Comparison of ENCODE assay signal across 10 mouse cellular contexts in the genomic region with DNA sequence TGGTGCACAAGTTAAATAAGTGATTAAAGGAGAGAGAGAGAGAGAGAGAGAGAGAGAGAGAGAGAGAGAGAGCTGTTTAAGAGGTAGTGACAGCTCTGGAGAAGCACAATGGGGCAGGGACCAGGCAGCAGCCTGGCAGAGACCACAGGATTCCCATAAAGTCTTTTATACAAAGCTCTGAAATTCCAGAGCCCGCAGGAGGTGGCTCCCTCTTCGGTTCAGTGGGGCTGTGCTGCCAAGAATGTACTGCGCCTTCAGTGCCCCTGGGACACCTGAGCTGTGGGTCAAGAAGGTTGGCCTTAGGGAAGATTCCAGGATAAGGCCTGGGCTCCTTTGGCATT. TPM values are rescaled to one million over a fixed set of nuclear protein-coding genes. Genes with fewer than 3 reads are reported as not detected.
A peak's percentile ranks its signal among the peaks of the same experiment; 100 is the strongest.
DNase-seq lines count a peak whose midpoint lies in the region; ATAC-seq and TF ChIP-seq lines count a peak whose summit lies in the region.
"Had no signal": no experiment of that assay in that cellular context is flagged by ENCODE, and none has a peak within 500 bp of the region (broad histone marks: within the 10 kb centered on the region; RNA-seq: fewer than 3 reads in every experiment).

No protein-coding gene starts in this region.

- DNase-seq in heart, adult 2 months: no peak
- peak; percentile 54 for DNase-seq in R1 (ENCODE audit: low read depth, low spot score)
- peak; percentile 84 for DNase-seq in kidney, adult 11 months
- DNase-seq in mesoderm, embryonic 11.5 days (ENCODE audit: low read depth, low spot score): peak; percentile 50
- no peak for DNase-seq in urinary bladder, postnatal 4 days (ENCODE audit: low spot score in 2 of 2)
- no peak for DNase-seq in ovary, postnatal 14 days (ENCODE audit: low spot score)
- no peak for DNase-seq in right cerebral cortex, postnatal 36 days (ENCODE audit: low spot score in 2 of 2)
- DNase-seq: adrenal gland, postnatal 36 days; thymus, adult 2 months had no signal

- no peaks in the 10 kb centered on the region for H3K36me3 ChIP-seq in heart, embryonic 15.5 days
- no peaks in the 10 kb centered on the region for H3K36me3 ChIP-seq in heart, adult 2 months (ENCODE audit: control insufficient read depth, insufficient read depth, low read length)

- TF ChIP-seq EP300 in heart, adult 2 months (IDR thresholded peaks at IDR 0.05; ENCODE audit: insufficient read depth, low read depth, low read length): no peak

- intact Hi-C loops in heart, adult 2 months (cut with DNase I): no loop called here

- H3K4me2 ChIP-seq in heart, embryonic 15.5 days: no peak overlapping the region

- H3K4me3 ChIP-seq in heart, embryonic 15.5 days: no peak overlapping the region
- no peak overlapping the region for H3K4me3 ChIP-seq in heart, adult 2 months

- TF ChIP-seq CTCF in heart, adult 2 months (IDR thresholded peaks at IDR 0.05): no peak

- H3K27ac ChIP-seq in heart, embryonic 15.5 days: peak overlapping the region; percentile 49
- H3K27ac ChIP-seq in heart, adult 2 months: no peak overlapping the region

- H3K27me3 ChIP-seq in heart, embryonic 15.5 days: no peaks in the 10 kb centered on the region
- H3K27me3 ChIP-seq in heart, adult 2 months (ENCODE audit: control insufficient read depth, insufficient read depth, low read length): no peaks in the 10 kb centered on the region

- no peak for ATAC-seq in heart, embryonic 15.5 days (replicated peaks; ENCODE audit: insufficient number of reproducible peaks, insufficient read depth, low FRiP score, low read depth)

- 26% methylated on average over 3 of the region's 3 CpGs for WGBS in heart, embryonic 15.5 days
- WGBS in heart, adult 2 months: 40% methylated on average over 3 of the region's 3 CpGs

- no peak overlapping the region for H3K9ac ChIP-seq in heart, embryonic 15.5 days
- H3K9ac ChIP-seq in heart, adult 2 months (ENCODE audit: low read depth, low read length): no peak overlapping the region

- peaks cover 19% of the 10 kb centered on the region for H3K4me1 ChIP-seq in heart, embryonic 15.5 days (replicated peaks)
- no peaks in the 10 kb centered on the region for H3K4me1 ChIP-seq in heart, adult 2 months (ENCODE audit: control insufficient read depth, insufficient read depth, low read length)

- H3K79me2 ChIP-seq in heart, adult 2 months (replicated peaks; ENCODE audit: control insufficient read depth, insufficient read depth, low read length): no peaks in the 10 kb centered on the region

- no peak for TF ChIP-seq POLR2A in heart, adult 2 months (IDR thresholded peaks at IDR 0.05; ENCODE audit: insufficient read depth, low read depth, low read length)

- H3K9me3 ChIP-seq in heart, embryonic 15.5 days (replicated peaks): no peaks in the 10 kb centered on the region

RNA-seq across cellular contexts. Expression of a gene that starts 30.2 kb away (rescaled TPM):
- 109 and 136 TPM in 2 replicates for polyA plus RNA-seq in heart, embryonic 15.5 days (2015; fragmentation: Nextera tagmentation; extraction: Ambion mirVana)
- total RNA-seq in heart, adult 2 months (2021): 10 to 100 TPM; 33.4 to 35.7 TPM
- polyA plus RNA-seq in heart, adult 2 months (2012; rRNA removed): 24.2 TPM in 2 replicates

Comparison
In these comparisons a context has a peak if more than half of its experiments do, and no peak if none do; other contexts are left out.
1. DNase-seq: peak in R1 (single experiment), kidney, adult 11 months (single experiment) and mesoderm, embryonic 11.5 days (single experiment); none in heart, adult 2 months (0 of 2), urinary bladder, postnatal 4 days (0 of 2), ovary, postnatal 14 days (single experiment) and right cerebral cortex, postnatal 36 days (0 of 2).